Mouse (Mus musculus): Measurements from ENCODE around the gene Mamdc2. TPM values are rescaled to one million over a fixed set of nuclear protein-coding genes. Genes with fewer than 3 reads are reported as not detected.

Gene Mamdc2
- total and polyA plus RNA-seq, 3 experiments: 0.05 TPM; not detected in 2

GRCm38 (mm10) chr19:23478895-23479596 is 30.8 kb upstream of the Mamdc2 start:
- no peaks in the 10 kb centered on the region for H3K9me3 ChIP-seq (replicated peaks)
- H3K4me1 ChIP-seq (ENCODE audit: insufficient read depth, low read depth, low read length): no peaks in the 10 kb centered on the region
- TF ChIP-seq GATA2 (IDR thresholded peaks at IDR 0.05; ENCODE audit: borderline replicate concordance, low read depth, low read length) (no peak), CTCF (IDR thresholded peaks at IDR 0.05; ENCODE audit: low read depth, low read length) (no peak), GATA1 (IDR thresholded peaks at IDR 0.05; ENCODE audit: borderline replicate concordance, low read length) (no peak), TAL1 (conservative IDR thresholded peaks at IDR 0.05; ENCODE audit: low read depth, low read length) (no peak), POLR2AphosphoS5 (IDR thresholded peaks at IDR 0.05; ENCODE audit: insufficient replicate concordance, low read depth, low read length) (no peak)
- no peaks in the 10 kb centered on the region for H3K27me3 ChIP-seq (ENCODE audit: insufficient read depth, low read length)
- ATAC-seq (ENCODE audit: extremely low read depth, insufficient number of reproducible peaks, low FRiP score, poor library complexity, severe bottlenecking): no peak
- no peak for DNase-seq (ENCODE audit: low spot score)
- no peaks in the 10 kb centered on the region for H3K36me3 ChIP-seq (replicated peaks)
- H3K4me3 ChIP-seq (ENCODE audit: low read depth, low read length): no peak overlapping the region

- H3K4me1 ChIP-seq (ENCODE audit: insufficient read depth, low read depth, low read length): no peaks in the 10 kb centered on the region
- no peaks in the 10 kb centered on the region for H3K27me3 ChIP-seq (ENCODE audit: insufficient read depth, low read length)
- no peaks in the 10 kb centered on the region for H3K36me3 ChIP-seq (replicated peaks)
- TF ChIP-seq GATA2 (IDR thresholded peaks at IDR 0.05; ENCODE audit: borderline replicate concordance, low read depth, low read length) (no peak), POLR2AphosphoS5 (IDR thresholded peaks at IDR 0.05; ENCODE audit: insufficient replicate concordance, low read depth, low read length) (no peak), TAL1 (conservative IDR thresholded peaks at IDR 0.05; ENCODE audit: low read depth, low read length) (no peak), CTCF (IDR thresholded peaks at IDR 0.05; ENCODE audit: low read depth, low read length) (no peak), GATA1 (IDR thresholded peaks at IDR 0.05; ENCODE audit: borderline replicate concordance, low read length) (no peak)
- DNase-seq (ENCODE audit: low spot score): no peak
- H3K9me3 ChIP-seq (replicated peaks): no peaks in the 10 kb centered on the region
- no peak overlapping the region for H3K4me3 ChIP-seq (ENCODE audit: low read depth, low read length)
- ATAC-seq (ENCODE audit: extremely low read depth, insufficient number of reproducible peaks, low FRiP score, poor library complexity, severe bottlenecking): no peak
These were observed 29.6 kb upstream of the Mamdc2 start for GRCm38 (mm10) chr19:23477826-23478225.

GRCm38 (mm10) chr19:23467866-23468265 is 19.6 kb upstream of the Mamdc2 start:
- Histone ChIP-seq H3K4me1 (ENCODE audit: insufficient read depth, low read depth, low read length) (no peaks in the 10 kb centered on the region), H3K36me3 (replicated peaks) (no peaks in the 10 kb centered on the region), H3K4me3 (ENCODE audit: low read depth, low read length) (no peak overlapping the region), H3K9me3 (replicated peaks) (no peaks in the 10 kb centered on the region), H3K27me3 (ENCODE audit: insufficient read depth, low read length) (no peaks in the 10 kb centered on the region; the same call in 1 of the 2 replicates)
- TF ChIP-seq POLR2AphosphoS5 (IDR thresholded peaks at IDR 0.05; ENCODE audit: insufficient replicate concordance, low read depth, low read length): no peak
- no peak for TF ChIP-seq GATA1 (IDR thresholded peaks at IDR 0.05; ENCODE audit: borderline replicate concordance, low read length)
- no peak for TF ChIP-seq GATA2 (IDR thresholded peaks at IDR 0.05; ENCODE audit: borderline replicate concordance, low read depth, low read length)
- no peak for TF ChIP-seq CTCF (IDR thresholded peaks at IDR 0.05; ENCODE audit: low read depth, low read length)
- no peak for TF ChIP-seq TAL1 (conservative IDR thresholded peaks at IDR 0.05; ENCODE audit: low read depth, low read length)
- DNase-seq (ENCODE audit: low spot score) (no peak), ATAC-seq (ENCODE audit: extremely low read depth, insufficient number of reproducible peaks, low FRiP score, poor library complexity, severe bottlenecking) (no peak)

- Histone ChIP-seq H3K27me3 (ENCODE audit: insufficient read depth, low read length) (no peaks in the 10 kb centered on the region; the same call in 1 of the 2 replicates), H3K4me3 (ENCODE audit: low read depth, low read length) (no peak overlapping the region), H3K4me1 (ENCODE audit: insufficient read depth, low read depth, low read length) (no peaks in the 10 kb centered on the region), H3K36me3 (replicated peaks) (no peaks in the 10 kb centered on the region), H3K9me3 (replicated peaks) (no peaks in the 10 kb centered on the region)
- no peak for TF ChIP-seq TAL1 (conservative IDR thresholded peaks at IDR 0.05; ENCODE audit: low read depth, low read length)
- TF ChIP-seq GATA1 (IDR thresholded peaks at IDR 0.05; ENCODE audit: borderline replicate concordance, low read length): no peak
- no peak for TF ChIP-seq CTCF (IDR thresholded peaks at IDR 0.05; ENCODE audit: low read depth, low read length)
- no peak for TF ChIP-seq POLR2AphosphoS5 (IDR thresholded peaks at IDR 0.05; ENCODE audit: insufficient replicate concordance, low read depth, low read length)
- TF ChIP-seq GATA2 (IDR thresholded peaks at IDR 0.05; ENCODE audit: borderline replicate concordance, low read depth, low read length): no peak
- DNase-seq (ENCODE audit: low spot score) (no peak), ATAC-seq (ENCODE audit: extremely low read depth, insufficient number of reproducible peaks, low FRiP score, poor library complexity, severe bottlenecking) (no peak)
These were observed 18.8 kb upstream of the Mamdc2 start for GRCm38 (mm10) chr19:23467011-23467410.

- no peaks in the 10 kb centered on the region for H3K4me1 ChIP-seq (ENCODE audit: insufficient read depth, low read depth, low read length)
- H3K36me3 ChIP-seq (replicated peaks): no peaks in the 10 kb centered on the region
- no peaks in the 10 kb centered on the region for H3K9me3 ChIP-seq (replicated peaks)
- ATAC-seq (ENCODE audit: extremely low read depth, insufficient number of reproducible peaks, low FRiP score, poor library complexity, severe bottlenecking) (no peak), DNase-seq (ENCODE audit: low spot score) (no peak)
- TF ChIP-seq TAL1 (conservative IDR thresholded peaks at IDR 0.05; ENCODE audit: low read depth, low read length): no peak
- H3K27me3 ChIP-seq (ENCODE audit: insufficient read depth, low read length): peaks cover 3% of the 10 kb centered on the region; the same call in 1 of the 2 replicates
- H3K4me3 ChIP-seq (ENCODE audit: low read depth, low read length): no peak overlapping the region
These were observed 9.2 kb upstream of the Mamdc2 start for GRCm38 (mm10) chr19:23457492-23457891.

GRCm38 (mm10) chr19:23451361-23451760 is 3.1 kb upstream of the Mamdc2 start:
- no peak for DNase-seq (ENCODE audit: low spot score)
- H3K4me3 ChIP-seq (ENCODE audit: low read depth, low read length): no peak overlapping the region
- no peaks in the 10 kb centered on the region for H3K36me3 ChIP-seq (replicated peaks)
- no peak for TF ChIP-seq TAL1 (conservative IDR thresholded peaks at IDR 0.05; ENCODE audit: low read depth, low read length)
- TF ChIP-seq GATA1 (IDR thresholded peaks at IDR 0.05; ENCODE audit: borderline replicate concordance, low read length): no peak
- no peak for TF ChIP-seq GATA2 (IDR thresholded peaks at IDR 0.05; ENCODE audit: borderline replicate concordance, low read depth, low read length)
- no peak for TF ChIP-seq POLR2AphosphoS5 (IDR thresholded peaks at IDR 0.05; ENCODE audit: insufficient replicate concordance, low read depth, low read length)
- TF ChIP-seq CTCF (IDR thresholded peaks at IDR 0.05; ENCODE audit: low read depth, low read length): no peak
- no peaks in the 10 kb centered on the region for H3K4me1 ChIP-seq (ENCODE audit: insufficient read depth, low read depth, low read length)
- H3K9me3 ChIP-seq (replicated peaks): no peaks in the 10 kb centered on the region
- no peaks in the 10 kb centered on the region for H3K27me3 ChIP-seq (ENCODE audit: insufficient read depth, low read length)
- no peak for ATAC-seq (ENCODE audit: extremely low read depth, insufficient number of reproducible peaks, low FRiP score, poor library complexity, severe bottlenecking)
